Mouse (Mus musculus): ENCODE results near the gene Ifitm6.
"Not testable (repeated sequence)": the region's sequence is repeated elsewhere in the genome, so short reads cannot be mapped to it uniquely, and the experiment has no call there.

Ifitm6 gene

DNA sequence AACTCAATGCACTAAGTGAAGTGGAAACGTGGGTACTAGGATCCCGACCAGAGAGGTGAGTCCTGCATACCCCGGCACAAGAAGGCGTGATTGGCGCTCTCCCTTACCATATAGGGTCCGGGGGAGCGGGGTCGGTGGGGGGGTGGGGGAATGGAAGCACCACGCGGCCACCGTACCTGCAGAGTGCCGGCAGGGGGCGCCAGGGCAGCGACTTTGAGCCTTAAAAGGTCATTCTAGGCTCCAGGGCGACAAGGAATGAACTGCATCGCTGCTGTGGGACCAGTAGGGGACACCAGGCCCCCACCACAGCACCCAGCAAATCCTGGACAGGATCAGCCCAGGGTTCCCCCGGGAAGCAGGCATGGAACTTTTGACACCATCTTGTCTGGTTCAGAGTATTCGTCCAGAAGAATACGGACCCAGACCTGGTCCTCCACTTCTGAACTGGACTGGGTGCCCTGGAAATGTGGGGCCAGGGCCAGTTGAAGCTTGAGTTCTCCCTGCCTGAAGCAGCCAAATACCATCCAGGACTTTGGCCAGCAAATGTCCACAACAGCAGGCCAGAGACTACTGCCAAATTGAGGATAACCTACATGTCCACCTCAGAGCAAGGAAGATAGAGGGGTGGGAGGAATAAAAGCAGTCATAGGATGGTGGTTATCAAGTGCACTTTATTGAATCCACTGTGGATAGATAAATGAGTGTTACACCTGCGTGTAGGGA, 8.6 kb downstream of the Ifitm6 start:
- in situ Hi-C loops (cut with MboI): no loop called here

GRCm38 (mm10) chr7:141008312-141008761, 9.4 kb downstream of the Ifitm6 start:
- in situ Hi-C loops (cut with MboI): no loop called here

DNA sequence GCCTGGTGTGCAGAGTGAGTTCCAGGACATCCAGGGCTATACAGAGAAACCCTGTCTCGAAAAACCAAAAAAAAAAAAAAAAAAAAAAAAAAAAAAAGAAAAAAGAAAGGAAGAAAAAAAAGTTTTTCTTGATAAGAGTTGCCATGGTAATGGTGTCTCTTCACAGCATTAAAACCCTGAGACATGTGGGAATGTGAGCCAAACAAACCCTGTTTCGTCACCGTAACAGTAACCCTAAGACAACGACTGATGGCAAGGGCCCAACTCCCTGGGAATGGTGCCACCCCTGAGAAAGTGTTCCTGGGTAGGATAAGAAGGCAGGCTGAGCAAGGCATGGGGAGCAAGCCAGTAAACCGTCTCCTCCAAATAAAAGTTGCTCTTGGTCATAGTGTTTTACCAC, 10.8 kb downstream of the Ifitm6 start:
- in situ Hi-C loops (cut with MboI): no loop called here

GRCm38 (mm10) chr7:141006446-141006845, 11.3 kb downstream of the Ifitm6 start:
- in situ Hi-C loops (cut with MboI): no loop called here

DNA sequence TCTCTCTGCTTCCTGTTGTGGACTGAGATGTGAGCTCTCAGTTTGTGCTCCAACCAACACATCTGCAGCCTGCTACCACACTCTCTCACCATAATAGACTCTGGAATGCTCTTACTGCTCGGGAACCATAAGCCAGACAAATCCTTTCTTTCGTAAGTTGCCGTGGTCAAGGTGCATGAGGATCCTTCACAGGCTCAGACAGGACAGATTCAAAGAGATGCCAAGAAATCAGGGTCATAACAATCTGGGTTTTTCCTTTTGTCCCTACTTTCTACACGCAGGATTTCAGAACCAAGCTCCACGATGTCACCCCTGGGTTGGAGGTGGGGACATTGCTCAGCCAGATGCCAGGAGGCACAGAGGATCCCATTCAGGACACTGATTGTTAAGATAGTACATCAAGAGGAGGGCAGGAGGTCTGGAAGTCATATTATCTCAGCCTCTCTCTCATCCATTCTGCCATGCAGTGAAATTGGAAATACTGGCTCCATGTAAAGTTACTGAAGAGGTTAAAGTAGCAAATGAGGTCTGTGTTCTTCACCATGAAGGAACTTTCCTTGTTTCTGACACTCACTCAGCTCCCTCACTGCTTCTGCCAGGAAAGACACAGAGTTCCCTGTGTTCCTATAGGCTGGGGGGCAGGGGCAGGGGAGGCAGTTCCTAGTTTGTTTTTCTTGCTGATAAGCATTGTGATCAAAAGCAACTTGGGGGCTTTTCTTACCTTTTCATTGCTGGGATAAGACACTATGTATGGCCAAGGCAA, 14.3 kb downstream of the Ifitm6 start:
- in situ Hi-C loops (cut with MboI): no loop called here

DNA sequence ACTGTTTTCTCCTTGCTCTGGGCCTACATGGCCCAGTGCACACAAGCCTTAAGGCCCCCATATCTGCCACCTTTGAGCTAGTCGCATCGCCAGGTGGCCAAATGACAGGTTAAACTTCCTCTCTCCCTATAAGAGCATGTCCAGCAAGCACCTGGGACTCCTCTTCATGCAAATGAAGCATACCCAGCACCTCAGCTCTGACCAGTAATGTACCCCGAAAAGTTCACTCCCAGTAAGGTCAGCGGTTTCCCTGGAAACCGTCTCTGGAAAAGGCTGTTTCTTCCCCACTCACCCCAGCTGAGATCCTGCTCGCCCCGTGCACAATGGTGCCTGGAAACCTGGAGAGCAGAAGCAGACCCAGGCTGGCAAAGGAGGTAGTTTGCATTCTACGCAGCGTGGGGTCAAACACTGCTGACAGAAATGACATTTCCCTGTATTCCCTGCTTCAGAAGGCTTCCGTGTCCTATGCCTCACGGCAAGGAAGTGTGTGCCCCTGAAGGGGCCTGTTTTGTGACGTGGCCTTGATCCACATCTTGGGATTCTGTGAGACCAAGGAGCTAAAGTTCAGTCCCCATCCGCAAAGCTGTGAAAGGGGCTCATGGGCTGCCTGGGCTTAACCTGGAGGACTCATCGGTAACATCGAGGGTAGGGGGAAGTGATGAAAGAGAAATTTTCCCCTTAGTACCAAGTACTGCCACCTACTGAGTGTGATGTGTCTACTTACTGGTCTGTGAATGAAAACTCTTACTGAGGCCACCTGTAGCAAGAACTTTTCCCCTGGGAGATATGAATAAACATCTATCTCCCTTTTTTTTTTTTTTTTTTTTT, 16.6 kb downstream of the Ifitm6 start:
- in situ Hi-C loops (cut with MboI): no loop called here

DNA sequence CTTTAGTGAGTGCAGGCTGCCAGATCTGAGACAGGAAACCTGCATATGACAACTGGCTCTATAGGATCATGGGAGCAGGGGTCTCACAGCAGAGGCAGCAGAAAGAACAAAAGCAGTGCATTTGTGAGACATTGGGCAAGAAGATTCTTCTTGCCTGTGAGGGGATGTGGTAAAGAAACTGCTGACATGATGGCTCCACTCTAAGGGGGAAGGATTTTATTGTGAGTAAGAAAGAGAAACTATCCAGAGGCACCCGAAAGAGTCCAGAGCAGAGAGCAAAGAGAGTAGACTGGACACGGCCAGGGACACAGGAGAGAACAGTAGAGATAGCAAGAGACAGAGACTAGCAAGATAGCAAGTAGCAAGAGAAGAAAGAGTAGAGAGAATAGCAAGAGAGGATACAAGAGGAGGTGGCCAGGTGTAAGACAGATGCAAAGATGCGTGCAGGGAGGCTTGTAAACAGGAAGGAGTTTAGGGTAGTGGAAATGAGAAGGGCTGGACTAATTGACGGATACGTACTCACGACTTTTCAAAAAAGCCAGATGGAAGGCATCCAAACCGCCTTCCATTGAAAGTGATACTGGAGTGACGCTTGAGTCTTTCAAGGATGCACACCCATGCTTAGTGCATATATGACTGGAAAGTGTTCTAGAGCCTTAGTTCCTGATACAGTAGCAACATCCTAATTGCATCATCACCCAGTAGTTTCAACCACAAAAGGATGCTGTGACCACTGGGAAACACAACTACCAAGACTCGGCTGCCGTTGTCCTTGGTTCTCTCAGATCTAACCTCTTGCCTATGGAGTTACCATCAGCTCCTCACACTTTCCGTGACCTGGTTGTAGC, 18.6 kb downstream of the Ifitm6 start:
- in situ Hi-C loops (cut with MboI): no loop called here

DNA sequence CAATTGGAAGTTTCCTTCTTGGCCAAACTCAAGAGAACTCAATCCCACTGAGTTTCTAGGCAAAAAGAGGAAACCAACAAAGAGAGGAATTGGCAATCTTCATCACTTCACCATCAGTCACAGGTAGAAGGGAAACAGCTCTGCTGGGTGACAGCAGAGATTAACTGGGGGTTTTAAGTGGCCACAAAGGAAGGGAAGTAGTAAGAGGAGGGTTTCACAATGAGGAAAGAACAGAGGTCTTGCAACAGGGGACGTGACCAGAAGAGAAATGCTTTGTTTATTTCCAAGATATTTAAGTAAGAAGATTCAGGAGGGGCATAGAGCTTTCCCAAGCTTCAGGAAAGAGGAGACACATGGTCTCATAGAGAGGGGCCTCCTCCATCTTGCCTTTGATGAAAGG, 19.9 kb downstream of the Ifitm6 start:
- in situ Hi-C loops (cut with MboI): no loop called here

DNA sequence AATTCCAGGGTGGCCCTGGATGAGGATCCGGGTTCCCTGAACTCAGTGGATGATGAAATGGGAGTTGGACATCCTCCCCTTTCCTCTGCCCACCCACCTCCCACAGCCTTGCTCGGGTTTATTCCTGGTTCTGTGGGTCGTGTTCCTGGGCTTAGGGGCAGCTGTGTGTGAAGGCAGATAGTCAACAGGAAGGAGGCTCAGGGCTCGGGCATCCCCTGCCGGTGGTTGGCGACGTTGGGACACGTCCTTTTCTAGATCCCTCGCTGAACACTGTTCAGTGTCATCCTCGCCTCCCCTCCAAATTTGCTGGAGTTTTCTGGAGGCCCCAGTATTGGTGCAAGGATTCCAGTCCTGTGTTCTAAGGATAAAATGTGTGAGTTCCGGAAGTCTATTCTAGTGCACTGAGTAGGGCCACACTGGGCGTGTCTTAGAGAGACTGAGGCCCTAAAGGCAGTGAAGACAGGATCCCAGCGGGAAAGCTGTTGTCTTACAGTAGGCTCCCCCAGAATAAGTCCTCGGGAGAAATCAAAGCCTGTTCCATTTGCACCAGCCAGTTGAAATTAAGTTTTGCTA, 26.5 kb downstream of the Ifitm6 start:
- in situ Hi-C loops (cut with MboI): no loop called here

GRCm38 (mm10) chr7:140990622-140991021, 27.1 kb downstream of the Ifitm6 start:
- in situ Hi-C loops (cut with MboI): no loop called here

GRCm38 (mm10) chr7:140990185-140990584, 27.5 kb downstream of the Ifitm6 start:
- in situ Hi-C loops (cut with MboI): no loop called here

DNA sequence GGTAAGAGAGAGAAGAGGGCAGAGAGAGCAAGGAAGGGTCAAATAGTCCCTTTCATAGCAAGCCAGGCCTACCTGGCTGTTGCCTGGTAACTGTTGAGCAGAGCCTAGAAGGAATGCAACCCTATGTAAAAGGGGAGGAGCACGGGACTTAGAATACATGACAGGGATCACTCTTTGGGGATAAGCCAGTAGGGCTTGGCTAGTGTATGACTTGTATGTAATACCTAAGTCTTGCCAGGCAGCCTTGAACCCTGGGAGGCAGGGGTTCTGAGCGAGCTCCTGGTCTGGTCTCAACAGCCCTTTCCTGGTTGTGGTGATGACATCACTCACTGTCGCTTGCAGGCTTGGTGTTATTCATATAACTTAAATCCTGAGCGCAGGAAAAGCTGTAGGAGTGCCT, 28.7 kb downstream of the Ifitm6 start:
- in situ Hi-C loops (cut with MboI): no loop called here

DNA sequence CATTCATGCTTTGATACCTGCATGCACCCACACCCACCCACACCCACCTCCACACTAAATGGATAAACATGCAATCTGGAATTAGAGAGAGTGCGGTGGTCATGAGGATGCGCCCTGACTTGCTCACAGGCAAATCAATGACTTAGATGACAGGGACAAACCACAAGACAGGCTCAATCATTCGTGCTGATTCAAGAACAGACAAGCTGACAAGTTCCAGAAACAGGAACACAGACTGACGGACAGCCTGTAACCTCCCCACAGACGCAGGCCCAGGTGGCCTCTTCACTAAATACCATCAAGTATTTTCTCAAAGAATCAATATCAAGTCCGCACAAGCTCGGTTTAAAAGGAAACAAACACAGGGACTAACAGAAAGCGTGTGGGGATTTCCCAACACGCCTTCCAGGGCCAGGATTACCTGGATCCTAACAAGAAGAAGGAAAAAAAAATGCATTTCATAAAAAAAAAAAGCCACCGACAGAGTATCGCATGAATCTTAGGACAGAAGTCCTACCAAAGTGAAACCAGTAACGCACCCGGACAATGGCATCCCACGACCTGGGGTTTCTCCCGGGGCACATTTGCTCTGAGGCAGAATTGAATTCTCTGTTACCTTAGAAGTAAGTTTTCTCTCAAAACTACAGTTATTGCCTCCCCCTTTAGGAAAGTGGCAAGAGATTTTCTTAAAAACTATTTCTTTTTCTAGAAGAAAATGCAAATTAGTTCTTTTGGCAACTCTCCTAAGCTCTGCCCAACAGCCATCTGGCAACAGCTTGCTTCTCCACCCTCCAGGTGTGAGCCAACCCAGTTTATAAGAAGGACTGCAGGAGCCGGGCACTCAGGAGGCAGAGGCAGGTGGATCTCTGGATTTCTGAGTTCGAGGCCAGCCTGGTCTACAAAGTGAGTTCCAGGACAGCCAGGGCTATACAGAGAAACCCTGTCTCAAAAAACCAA, 30.3 kb downstream of the Ifitm6 start:
- in situ Hi-C loops (cut with MboI): no loop called here

- in situ Hi-C loops (cut with MboI): no loop called here
Measured at GRCm38 (mm10) chr7:140982971-140983370, 34.8 kb downstream of the Ifitm6 start.

GRCm38 (mm10) chr7:140981704-140982103, 36.0 kb downstream of the Ifitm6 start:
- in situ Hi-C loops (cut with MboI): no loop called here

DNA sequence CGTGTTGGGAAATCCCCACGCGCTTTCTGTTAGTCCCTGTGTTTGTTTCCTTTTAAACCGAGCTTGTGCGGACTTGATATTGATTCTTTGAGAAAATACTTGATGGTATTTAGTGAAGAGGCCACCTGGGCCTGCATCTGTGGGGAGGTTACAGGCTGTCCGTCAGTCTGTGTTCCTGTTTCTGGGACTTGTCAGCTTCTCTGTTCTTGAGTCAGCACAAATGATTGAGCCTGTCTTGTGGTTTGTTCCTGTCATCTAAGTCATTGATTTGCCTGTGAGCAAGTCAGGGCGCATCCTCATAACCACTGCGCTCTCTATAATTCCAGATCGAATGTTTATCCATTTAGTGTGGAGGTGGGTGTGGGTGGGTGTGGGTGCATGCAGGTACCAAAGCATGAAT, 41.0 kb downstream of the Ifitm6 start:
- in situ Hi-C loops (cut with MboI): not testable (repeated sequence)

DNA sequence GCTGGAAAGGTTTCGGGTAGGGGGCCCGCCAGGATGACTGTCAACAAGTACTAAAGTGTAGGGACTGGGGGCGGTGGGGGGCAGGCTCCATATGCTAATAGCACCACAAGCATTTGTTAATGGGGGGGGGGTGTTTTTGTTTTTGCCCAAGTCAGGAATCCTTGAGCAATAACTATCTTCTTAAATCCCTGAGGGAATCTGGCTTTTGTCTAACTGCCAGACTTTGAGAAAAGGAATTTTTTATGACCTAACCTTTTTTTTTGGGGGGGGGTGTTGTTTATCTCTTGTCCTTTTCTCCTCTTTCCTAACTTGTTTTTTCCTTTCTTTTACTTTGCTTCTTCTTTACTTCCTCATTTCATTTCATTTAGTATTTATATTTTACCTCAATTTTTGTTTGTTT, 42.3 kb downstream of the Ifitm6 start:
- in situ Hi-C loops (cut with MboI): no loop called here

- in situ Hi-C loops (cut with MboI): no loop called here
Measured at GRCm38 (mm10) chr7:140974940-140975339, 42.8 kb downstream of the Ifitm6 start.

- in situ Hi-C loops (cut with MboI): no loop called here
Measured at GRCm38 (mm10) chr7:140973396-140974165, 44.1 kb downstream of the Ifitm6 start.

Data from mature B cell (primary cell).